Mouse (Mus musculus): Measurements from ENCODE around the gene Tmsb15b1. TPM values are rescaled to one million over a fixed set of nuclear protein-coding genes. Genes with fewer than 3 reads are reported as not detected.
"Not testable (repeated sequence)": the region's sequence is repeated elsewhere in the genome, so short reads cannot be mapped to it uniquely, and the experiment has no call there.

Gene Tmsb15b1
- polyA plus RNA-seq, 1 experiment from 2014 or later = 38.8 TPM

- ATAC-seq (ENCODE audit: insufficient number of reproducible peaks, insufficient read depth, low FRiP score, low TSS enrichment, low read depth); H3K4me1 ChIP-seq (replicated peaks); H3K27ac ChIP-seq; H3K9me3 ChIP-seq; H3K36me3 ChIP-seq; H3K27me3 ChIP-seq: not testable (repeated sequence)
- Histone ChIP-seq H3K4me2 (peak within 1 kb of the TSS; percentile 55), H3K4me3 (replicated peaks) (peak within 1 kb of the TSS; percentile 44), H3K9ac (replicated peaks) (peak within 1 kb of the TSS; percentile 58)
- WGBS = 86% methylated on average over 6 of the region's 6 CpGs
Observed at GRCm38 (mm10) chrX:136975397-136975796, 1.3 kb downstream of the Tmsb15b1 start, which contains the start of gene Tmsb15b2. Gene Tmsb15b2 (minus strand): TSS chrX:136975497.

- H3K9ac ChIP-seq (replicated peaks) = no peak overlapping the region
- no peak for ATAC-seq (ENCODE audit: insufficient number of reproducible peaks, insufficient read depth, low FRiP score, low TSS enrichment, low read depth)
- WGBS = 30% methylated on average over 2 of the region's 2 CpGs
Observed at GRCm38 (mm10) chrX:136959688-136960087, 17.0 kb downstream of the Tmsb15b1 start.

GRCm38 (mm10) chrX:136958300-136958699 lies 18.4 kb downstream of the Tmsb15b1 start:
- not testable (repeated sequence) for H3K27me3 ChIP-seq; H3K36me3 ChIP-seq; ATAC-seq (ENCODE audit: insufficient number of reproducible peaks, insufficient read depth, low FRiP score, low TSS enrichment, low read depth); H3K9ac ChIP-seq (replicated peaks); H3K27ac ChIP-seq; H3K9me3 ChIP-seq; H3K4me1 ChIP-seq (replicated peaks)
- 54% methylated on average over 5 of the region's 5 CpGs for WGBS
- Histone ChIP-seq H3K4me2 (peak overlapping the region; percentile 48), H3K4me3 (replicated peaks) (peak overlapping the region; percentile 38; the same call in 1 of the 2 replicates)

More at GRCm38 (mm10) chrX:136959688-136960087, 17.0 kb downstream of the Tmsb15b1 start:
- Histone ChIP-seq H3K4me1 (replicated peaks) (no peaks in the 10 kb centered on the region), H3K36me3 (no peaks in the 10 kb centered on the region), H3K9me3 (no peaks in the 10 kb centered on the region), H3K27me3 (no peaks in the 10 kb centered on the region), H3K4me2 (no peak overlapping the region), H3K4me3 (replicated peaks) (no peak overlapping the region), H3K27ac (no peak overlapping the region)

GRCm38 (mm10) chrX:136957583-136958279 lies 18.9 kb downstream of the Tmsb15b1 start:
- not testable (repeated sequence) for H3K27me3 ChIP-seq; H3K9ac ChIP-seq (replicated peaks); H3K4me1 ChIP-seq (replicated peaks); H3K27ac ChIP-seq; H3K36me3 ChIP-seq; H3K9me3 ChIP-seq
- WGBS = 30% methylated on average over 13 of the region's 13 CpGs
- ATAC-seq (ENCODE audit: insufficient number of reproducible peaks, insufficient read depth, low FRiP score, low TSS enrichment, low read depth) = peak; percentile 98
- Histone ChIP-seq H3K4me3 (replicated peaks) (peak overlapping the region; percentile 38), H3K4me2 (peak overlapping the region; percentile 48)

GRCm38 (mm10) chrX:136937985-136938384 lies 38.7 kb downstream of the Tmsb15b1 start:
- WGBS = 29% methylated on average over 3 of the region's 3 CpGs
- no peak for ATAC-seq (ENCODE audit: insufficient number of reproducible peaks, insufficient read depth, low FRiP score, low TSS enrichment, low read depth)
- no peaks in the 10 kb centered on the region for H3K36me3 ChIP-seq
- no peaks in the 10 kb centered on the region for H3K9me3 ChIP-seq
- H3K4me3 ChIP-seq (replicated peaks) = no peak overlapping the region
- H3K4me2 ChIP-seq = no peak overlapping the region
- no peak overlapping the region for H3K27ac ChIP-seq
- H3K4me1 ChIP-seq (replicated peaks) = no peaks in the 10 kb centered on the region
- no peaks in the 10 kb centered on the region for H3K27me3 ChIP-seq
- no peak overlapping the region for H3K9ac ChIP-seq (replicated peaks)

GRCm38 (mm10) chrX:136927031-136927430 lies 49.6 kb downstream of the Tmsb15b1 start, which contains the start of gene H2bfm:
Gene H2bfm (plus strand): TSS chrX:136927325.
- Histone ChIP-seq H3K4me2 (no peak within 1 kb of the TSS), H3K27ac (no peak within 1 kb of the TSS), H3K4me1 (replicated peaks) (no peaks in the 10 kb centered on the region), H3K9me3 (peaks cover 3% of the 10 kb centered on the region; the same call in 1 of the 2 replicates), H3K27me3 (no peaks in the 10 kb centered on the region), H3K4me3 (replicated peaks) (no peak within 1 kb of the TSS), H3K36me3 (no peaks in the 10 kb centered on the region), H3K9ac (replicated peaks) (no peak within 1 kb of the TSS)
- WGBS = 92% methylated on average over 14 of the region's 14 CpGs
- ATAC-seq (ENCODE audit: insufficient number of reproducible peaks, insufficient read depth, low FRiP score, low TSS enrichment, low read depth) = no peak

GRCm38 (mm10) chrX:136925863-136926262 lies 50.8 kb downstream of the Tmsb15b1 start:
- Histone ChIP-seq H3K36me3 (no peaks in the 10 kb centered on the region), H3K4me2 (no peak overlapping the region), H3K27ac (no peak overlapping the region), H3K4me3 (replicated peaks) (no peak overlapping the region), H3K9me3 (peaks cover 3% of the 10 kb centered on the region; the same call in 1 of the 2 replicates), H3K27me3 (no peaks in the 10 kb centered on the region), H3K4me1 (replicated peaks) (no peaks in the 10 kb centered on the region), H3K9ac (replicated peaks) (no peak overlapping the region)
- ATAC-seq (ENCODE audit: insufficient number of reproducible peaks, insufficient read depth, low FRiP score, low TSS enrichment, low read depth) = no peak

Other genes starting within 250 kb of the Tmsb15b1 start
- gene Morf4l2, start 233.2 kb downstream of the Tmsb15b1 start, polyA plus RNA-seq (2016; fragmentation: Nextera tagmentation; extraction: Ambion mirVana) = 576 and 582 TPM in 2 replicates
- 0.18 TPM in 1 of 2 replicates, not detected in the other for gene Glra4, start 196.7 kb downstream of the Tmsb15b1 start, polyA plus RNA-seq (2016; fragmentation: Nextera tagmentation; extraction: Ambion mirVana)
- gene Plp1, start 154.2 kb downstream of the Tmsb15b1 start, polyA plus RNA-seq (2016; fragmentation: Nextera tagmentation; extraction: Ambion mirVana) = 5.4 and 5.5 TPM in 2 replicates
- gene Rab9b, start 108.1 kb downstream of the Tmsb15b1 start, polyA plus RNA-seq (2016; fragmentation: Nextera tagmentation; extraction: Ambion mirVana) = 0.35 and 0.39 TPM in 2 replicates
- gene H2bfm, start 49.5 kb downstream of the Tmsb15b1 start, polyA plus RNA-seq (2016; fragmentation: Nextera tagmentation; extraction: Ambion mirVana) = not detected in 2 replicates
- 91.2 and 96.7 TPM in 2 replicates for gene Tmsb15b2, start 1.4 kb downstream of the Tmsb15b1 start, polyA plus RNA-seq (2016; fragmentation: Nextera tagmentation; extraction: Ambion mirVana)
- gene Tmsb15l, start within 50 bp of the Tmsb15b1 start, polyA plus RNA-seq (2016; fragmentation: Nextera tagmentation; extraction: Ambion mirVana) = 6.9 and 9.4 TPM in 2 replicates
- 42.2 and 46.5 TPM in 2 replicates for gene Zcchc18, start 16.3 kb upstream of the Tmsb15b1 start, polyA plus RNA-seq (2016; fragmentation: Nextera tagmentation; extraction: Ambion mirVana)
- 11.2 and 15.4 TPM in 2 replicates for gene Slc25a53, start 61.4 kb upstream of the Tmsb15b1 start, polyA plus RNA-seq (2016; fragmentation: Nextera tagmentation; extraction: Ambion mirVana)
- 15.0 and 15.6 TPM in 2 replicates for gene Fam199x, start 72.7 kb upstream of the Tmsb15b1 start, polyA plus RNA-seq (2016; fragmentation: Nextera tagmentation; extraction: Ambion mirVana)
- gene Esx1, start 145.2 kb upstream of the Tmsb15b1 start, polyA plus RNA-seq (2016; fragmentation: Nextera tagmentation; extraction: Ambion mirVana) = not detected in 2 replicates